Mouse (Mus musculus) spleen, adult 18-20 months (tissue): ENCODE results near the gene Ces1f.
"Not testable (repeated sequence)": the region's sequence is repeated elsewhere in the genome, so short reads cannot be mapped to it uniquely, and the experiment has no call there.

Experiments used
- DNase-seq, 2 experiments: peaks; one replicate each; pipeline ENCODE4 v3.0.0; 2022; ENCODE audit warnings: mixed read lengths in 2 of 2

Ces1f gene

DNA sequence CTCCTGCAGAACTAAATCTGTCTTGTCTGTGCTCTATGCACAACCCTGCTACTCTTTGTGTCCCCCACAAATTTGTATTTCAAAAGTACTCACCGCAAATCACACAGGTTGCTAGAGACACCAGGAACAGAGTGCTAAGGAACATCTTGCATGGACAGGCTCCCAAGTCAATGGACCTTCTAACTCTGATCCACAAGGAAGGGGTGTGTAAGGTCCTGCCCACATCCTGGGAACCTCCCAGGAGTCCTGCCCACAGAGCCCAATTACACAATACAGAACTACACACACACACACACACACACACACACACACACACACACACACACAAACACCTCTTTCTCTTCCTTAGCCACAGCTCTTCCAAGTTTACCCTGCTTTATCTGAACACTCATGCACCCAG is at the start of gene Ces1f:
Ces1f (minus strand) TSS at position 192 of the 400 bp plus-strand sequence.
- no peak for DNase-seq

DNA sequence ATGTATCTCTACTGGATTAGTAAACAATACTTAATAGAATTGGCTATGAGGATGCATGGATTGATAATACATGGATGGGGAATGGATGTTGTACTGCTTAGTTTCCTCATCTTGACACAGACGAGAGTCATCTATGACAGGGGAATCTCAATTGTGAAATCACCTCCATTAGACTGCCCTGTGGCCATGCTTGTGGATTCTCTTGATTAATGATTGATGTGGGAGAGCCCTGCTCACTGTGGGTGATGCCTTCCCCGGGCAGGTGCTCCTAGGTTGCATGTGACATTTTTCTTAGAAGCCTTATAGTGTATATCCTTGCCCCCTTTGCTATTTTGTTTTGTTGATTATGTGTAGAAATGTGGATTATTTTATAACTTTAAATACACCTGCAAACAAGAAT is 45.6 kb upstream of the Ces1f start:
- DNase-seq, result no peak

DNA sequence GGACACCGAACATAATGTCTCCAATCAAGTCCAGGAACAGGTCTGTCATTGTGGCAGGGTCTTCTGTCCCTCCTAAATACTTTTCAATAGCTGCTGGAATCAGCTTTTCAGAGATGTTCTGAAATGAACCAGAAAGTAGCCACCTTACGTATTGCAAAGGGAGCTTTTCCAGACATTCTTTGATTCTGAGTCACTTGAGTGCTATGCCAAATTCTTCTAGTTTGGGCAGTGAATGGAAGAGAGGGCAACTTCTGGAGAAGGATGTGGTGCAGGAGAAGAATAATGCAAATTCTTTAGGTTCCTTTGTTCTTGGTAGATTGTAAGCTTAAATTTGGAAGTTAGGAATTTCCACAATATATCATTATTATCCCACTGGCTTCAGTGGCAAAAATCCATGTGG is 37.5 kb upstream of the Ces1f start:
- no peak for DNase-seq

DNA sequence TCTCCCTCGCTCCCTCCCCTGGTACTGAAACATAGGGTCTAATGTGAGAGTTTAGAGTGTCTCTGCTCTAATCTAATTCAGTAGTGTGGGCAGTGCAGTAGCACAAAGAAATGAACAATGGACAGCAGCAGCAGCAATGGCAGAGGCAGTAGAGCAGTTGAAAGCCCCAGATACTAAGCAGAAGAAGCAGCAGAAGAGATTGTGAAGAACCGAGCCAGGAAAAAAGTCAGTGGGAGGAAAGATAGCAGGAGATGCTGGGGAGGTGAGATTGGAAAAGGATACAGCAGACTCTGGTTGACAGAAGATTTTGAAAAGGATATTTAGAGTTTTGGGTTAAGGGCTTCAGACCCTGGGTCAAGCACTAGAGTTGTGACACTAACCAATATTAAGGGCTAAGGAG is 36.0 kb upstream of the Ces1f start:
- no peak for DNase-seq

DNA sequence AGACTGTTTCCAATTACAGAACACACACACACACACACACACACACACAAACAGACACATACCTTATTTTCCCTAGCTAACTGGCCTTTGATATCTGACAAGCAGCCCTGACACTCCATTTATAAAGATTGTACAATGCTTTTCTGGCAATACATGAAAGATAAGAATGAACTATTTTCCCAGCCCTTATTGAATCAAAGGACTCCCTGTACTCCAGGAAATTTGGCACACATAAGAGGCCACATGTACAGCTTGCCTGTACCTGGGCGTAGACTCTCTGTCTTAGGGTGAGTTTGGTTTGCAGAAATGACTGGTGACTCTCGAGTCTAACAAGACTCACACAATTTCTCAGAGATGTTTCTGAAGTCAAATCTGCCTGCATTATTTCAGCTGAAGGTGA is 4.3 kb upstream of the Ces1f start:
- DNase-seq, result no peak

DNA sequence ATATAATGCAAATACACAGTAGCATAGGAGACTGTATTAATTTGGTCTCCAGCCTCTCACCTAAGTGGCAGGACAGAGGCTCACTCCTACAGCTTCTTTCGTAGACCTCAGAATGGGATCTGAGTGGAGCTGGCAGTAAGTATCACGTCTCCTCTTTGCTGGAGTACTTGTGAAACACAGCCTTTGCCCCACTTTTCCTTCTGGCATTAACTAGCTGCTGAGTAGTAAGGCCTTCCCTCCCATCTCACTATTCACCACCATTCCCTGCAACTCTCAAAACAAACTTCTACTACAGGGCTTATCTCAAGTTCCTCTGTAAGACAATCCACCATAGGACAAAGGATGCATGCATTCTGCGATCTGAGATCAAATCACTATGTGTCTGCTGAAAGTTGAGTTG is 2.8 kb upstream of the Ces1f start:
- DNase-seq, result no peak

DNA sequence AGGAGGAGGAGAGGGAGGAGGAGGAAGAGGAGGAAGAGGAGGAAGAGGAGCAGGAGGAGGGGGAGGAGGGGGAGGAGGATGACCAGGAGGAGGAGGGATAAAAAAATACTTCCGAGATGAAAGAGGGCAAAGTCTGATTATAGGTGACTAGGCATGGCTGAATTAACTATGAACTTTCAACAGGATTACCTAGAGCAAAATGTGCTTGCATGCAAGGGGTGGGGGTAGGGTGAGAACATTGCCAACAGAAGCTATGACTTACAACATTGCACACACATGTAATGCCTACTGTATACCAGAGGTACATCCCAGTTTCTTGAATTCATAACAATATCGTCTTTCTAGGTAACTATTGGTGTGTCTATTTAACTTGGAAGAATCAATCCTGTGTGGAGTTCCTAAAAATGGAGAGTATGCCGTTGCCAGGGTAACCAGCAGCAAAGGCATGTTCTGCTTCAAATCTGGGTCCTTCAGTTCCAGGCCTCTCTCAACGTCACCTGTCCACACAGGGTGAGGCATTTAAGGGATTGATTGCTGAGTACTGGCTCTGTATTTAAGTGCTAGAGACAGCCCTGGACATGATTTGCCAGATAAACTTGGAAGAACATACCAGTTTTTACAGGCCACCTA is 1.3 kb downstream of the Ces1f start:
- no peak for DNase-seq

DNA sequence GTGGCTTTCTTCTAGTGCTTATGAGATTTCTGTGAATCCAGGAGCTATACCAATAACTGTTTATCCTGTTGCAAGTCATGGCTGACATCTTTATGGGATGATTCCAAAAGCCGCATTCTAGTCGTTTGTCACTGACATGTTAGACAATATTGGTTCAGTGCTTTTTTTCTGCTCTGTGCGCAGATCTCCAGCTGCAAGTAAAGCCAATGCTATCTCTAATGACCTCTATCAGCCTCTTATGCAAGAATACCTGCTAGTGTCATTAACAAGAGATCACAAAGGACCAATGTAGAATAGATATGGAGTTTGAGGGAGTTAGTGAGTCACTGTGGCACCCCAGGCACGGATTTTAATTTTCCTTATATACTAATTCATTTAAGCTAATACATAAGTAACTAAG is 4.9 kb downstream of the Ces1f start:
- no peak for DNase-seq

DNA sequence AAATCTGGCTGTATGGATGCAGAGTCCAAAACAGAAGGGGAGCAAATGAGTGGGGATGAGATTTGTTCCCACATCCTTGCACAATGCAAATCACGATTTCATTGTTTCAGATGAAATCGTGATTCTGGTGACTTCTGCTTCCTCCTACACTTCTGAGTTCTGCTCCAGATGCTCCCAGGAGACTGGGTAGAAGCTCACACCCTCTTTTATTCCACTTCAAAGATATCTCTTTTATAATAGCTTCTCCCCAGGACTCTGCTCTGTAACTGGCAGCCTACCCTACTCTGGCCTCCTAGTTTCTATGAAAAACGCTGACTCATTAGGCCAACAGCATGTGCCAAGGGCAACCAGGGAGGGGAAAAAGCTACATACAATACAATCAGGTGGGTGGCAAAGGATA is 6.2 kb downstream of the Ces1f start:
- no peak for DNase-seq

DNA sequence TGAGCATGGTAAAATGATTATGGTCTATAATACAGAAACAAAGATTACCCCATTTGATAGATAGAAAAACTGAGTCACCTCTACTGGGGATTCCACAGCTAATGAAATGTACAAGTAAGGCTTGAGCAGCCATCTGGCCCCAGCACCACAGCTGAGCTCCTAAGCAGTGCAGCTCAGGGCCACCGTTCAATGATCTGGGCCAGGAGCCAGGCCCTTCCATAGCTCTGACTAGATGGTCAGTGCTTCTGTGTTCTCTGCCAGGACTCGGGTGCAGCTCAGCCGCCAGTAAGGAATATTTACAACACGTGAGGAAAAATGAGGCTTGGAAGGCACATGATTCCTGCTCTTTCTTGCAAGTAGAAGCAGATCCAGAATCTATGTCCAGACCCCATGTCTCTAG is 6.9 kb downstream of the Ces1f start:
- no peak for DNase-seq

DNA sequence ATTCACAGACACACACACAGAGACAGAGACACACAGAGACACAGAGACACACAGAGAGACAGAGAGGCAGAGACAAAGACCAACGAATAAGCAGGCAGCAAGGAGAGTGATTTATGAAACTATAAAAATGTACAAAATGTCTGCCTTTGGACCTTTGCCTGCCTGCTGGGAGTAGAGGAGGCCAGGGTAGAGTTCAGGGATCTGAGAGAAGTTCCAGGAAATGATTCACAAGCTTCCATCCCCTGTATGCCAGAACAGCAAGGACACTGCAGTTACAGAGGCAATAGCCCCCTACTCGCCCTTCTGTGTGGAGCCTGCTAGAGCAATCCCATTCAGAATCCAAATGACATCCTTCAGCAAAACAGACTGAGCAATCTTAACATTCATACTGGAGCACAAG is 18.1 kb downstream of the Ces1f start:
- no peak for DNase-seq

DNA sequence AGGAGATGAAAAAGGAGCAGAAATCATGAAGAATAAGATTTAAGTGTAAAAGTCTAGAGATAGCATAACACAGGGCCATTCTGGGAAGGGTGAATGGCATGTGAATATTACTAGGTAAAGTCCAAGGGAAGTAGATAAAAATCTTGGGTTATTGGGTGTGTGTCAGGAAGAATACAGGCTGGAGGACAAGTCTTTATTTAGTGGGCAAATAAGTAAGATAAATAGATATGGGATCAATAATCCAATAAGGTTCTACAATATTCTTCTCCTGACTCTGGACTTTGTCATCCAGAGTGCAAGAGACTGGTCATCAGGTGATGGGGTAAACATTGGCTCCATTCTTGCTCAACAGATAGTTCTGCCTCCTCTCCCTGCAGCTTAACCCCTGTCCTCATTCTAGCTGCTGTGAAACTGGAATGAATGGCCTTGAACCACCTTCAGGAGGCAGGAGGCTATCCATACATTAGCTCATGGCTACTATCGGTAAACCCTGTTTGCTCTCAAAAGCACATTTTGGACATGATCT is 27.1 kb downstream of the Ces1f start:
- DNase-seq, result no peak

DNA sequence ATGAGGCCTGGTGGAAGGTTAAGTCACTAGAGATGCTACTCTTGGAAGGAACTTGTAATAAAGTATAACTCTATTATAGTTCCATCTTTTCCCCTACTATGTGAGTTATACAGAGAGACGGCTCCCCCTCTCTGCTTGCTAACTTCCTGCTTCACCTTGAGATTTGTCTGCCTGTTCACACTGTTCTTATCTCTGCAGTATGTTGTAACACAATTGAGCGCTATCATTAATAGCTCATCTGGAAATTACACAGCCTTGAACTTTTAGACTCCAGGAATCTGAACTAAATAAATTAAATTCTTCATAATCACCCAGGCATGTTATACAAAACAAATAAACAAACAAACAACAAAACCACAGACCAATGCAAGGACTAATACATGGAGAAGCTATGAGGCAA is 33.5 kb downstream of the Ces1f start:
- no peak for DNase-seq

DNA sequence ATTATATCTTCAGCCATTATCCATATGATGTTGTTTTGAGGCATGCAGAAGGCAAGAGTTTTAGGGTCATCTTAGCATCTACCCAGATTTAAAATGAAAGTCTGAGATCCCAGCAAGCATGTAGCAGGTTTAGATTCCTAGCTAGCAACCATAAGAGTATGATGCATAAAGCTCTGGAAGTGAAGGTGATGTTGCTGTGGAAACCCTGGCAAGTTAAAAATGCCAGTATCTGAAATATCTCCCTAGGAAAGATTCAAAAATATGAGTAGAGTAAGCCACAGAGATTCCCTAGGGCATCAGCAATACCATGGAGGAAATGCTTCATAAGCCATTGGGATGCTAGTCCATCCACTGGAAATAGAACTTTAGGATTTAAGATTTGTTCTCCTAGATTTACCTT is 39.7 kb downstream of the Ces1f start:
- no peak for DNase-seq

DNA sequence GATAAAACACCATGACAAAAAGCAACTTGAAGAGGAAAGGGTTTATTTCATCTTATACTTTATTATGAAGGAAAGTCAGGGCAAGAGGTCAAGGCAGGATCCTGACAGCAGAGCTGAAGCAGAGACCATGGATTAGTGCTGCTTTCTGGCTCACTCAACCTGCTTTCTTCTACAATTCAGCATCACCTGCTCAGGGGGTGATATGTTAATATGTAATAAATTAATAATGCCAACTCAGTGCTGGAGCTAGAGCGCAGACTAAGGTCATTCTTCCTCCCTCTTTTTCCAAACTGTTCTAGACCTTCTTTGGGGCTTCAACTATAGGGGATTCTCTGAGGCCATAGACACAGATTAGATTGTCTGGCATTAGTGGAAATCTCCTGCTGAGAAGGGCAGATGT is 43.9 kb downstream of the Ces1f start:
- DNase-seq, result no peak

DNA sequence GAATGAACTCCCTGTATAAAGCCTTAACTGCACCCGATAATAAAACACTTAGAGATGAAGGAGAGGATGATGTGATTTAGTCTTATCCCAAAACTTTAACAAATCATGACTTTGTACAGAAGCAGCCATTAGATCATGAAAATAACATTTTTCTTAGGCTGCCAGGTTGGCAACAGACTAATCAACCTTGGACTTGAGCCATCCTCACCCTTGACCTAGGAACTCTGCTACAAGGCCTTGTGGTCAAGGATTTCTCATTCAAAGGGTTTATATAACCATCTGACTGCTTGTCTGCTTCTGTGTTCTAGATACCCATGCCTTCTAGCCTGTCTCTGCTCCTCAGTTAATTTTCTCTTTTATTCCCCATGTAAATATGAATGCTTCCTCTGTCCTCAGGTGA is 44.8 kb downstream of the Ces1f start:
- no peak for DNase-seq

DNA sequence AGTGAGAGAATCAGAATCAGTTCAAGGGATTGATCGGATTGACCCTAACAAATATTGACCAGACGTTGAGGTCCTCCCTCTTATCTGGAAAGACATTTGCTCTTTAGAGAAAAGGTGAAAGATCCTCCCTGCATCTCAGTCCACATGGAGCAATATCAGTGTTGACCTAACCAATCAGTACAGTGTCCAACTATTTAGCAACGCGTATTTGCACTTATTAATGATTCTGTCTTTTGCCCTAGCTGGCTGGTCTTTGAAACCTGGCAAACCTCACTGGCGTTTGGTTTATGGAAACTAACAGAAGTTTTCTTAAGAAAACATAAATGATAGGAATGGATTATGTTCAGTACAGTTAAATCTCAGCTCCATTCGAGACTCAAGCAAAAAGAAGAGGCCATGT is 45.5 kb downstream of the Ces1f start:
- no peak for DNase-seq

DNA sequence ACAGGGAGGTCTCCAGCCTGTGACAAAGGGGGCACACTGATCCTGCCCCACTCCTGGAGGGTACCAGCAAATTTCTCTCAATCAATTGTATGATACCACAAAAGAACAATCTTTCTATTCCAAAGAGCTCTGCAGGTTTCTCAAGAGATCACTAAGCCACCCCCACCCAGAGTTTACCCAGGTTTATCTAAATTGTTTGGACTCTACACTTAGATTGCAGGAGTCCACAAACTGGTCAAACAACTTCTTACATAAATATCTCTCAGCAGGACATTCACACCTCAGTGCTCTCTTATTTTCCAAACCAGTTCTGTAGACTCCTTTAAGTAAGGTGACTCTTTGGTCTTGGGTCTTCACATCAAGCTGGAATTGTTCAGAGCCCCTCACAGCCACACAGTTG is 50.1 kb downstream of the Ces1f start, which contains the start of gene Ces1e:
Ces1e (minus strand) TSS at position 174 of the 400 bp plus-strand sequence.
- DNase-seq, result no peak

DNA sequence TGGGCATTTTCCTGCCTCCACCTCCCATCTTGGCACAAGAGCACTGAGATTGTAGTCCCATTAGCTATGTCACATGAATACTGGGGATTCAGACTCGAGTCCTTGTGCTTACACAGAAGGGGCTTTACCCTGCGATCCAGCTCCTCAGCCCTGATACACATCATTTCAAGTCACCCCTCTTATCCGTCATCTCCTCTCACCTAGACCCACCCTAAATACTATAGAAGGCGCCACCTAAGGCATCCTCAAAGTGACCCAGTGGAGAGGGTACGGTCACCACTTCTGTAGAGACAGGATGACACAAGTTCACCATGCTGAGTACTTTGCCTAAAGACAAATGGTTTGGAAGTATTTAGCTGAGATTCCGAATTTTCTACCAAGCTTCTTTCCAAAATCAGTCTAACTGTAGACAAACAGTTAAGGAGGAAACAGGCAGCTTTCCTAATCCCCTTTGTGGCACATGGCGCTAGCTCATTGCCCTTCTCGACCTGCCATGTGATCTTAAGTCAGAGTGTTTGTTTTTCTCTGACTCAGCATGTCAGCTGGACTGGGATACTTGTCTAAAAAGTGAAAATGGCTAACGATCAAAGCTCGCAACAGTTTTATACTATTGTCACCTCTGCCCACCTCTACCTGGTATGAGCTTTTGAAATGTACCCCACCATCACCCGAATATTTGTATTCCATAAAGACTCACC is 50.7 kb downstream of the Ces1f start:
- no peak for DNase-seq

DNA sequence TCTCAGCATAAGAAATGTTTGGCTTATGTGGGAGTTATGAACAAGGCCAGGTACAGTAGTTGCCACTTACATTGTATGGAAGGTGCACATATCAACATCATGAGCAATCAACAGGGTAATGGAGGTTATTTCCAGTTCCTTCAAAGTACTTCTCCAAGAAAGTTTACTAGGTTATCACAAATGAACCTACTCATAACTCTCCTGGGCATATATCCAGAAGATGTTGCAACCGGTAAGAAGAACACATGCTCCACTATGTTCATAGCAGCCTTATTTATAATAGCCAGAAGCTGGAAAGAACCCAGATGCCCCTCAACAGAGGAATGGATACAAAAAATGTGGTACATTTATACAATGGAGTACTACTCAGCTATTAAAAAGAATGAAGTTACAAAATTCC is 53.1 kb downstream of the Ces1f start:
- not testable (repeated sequence) for DNase-seq

DNA sequence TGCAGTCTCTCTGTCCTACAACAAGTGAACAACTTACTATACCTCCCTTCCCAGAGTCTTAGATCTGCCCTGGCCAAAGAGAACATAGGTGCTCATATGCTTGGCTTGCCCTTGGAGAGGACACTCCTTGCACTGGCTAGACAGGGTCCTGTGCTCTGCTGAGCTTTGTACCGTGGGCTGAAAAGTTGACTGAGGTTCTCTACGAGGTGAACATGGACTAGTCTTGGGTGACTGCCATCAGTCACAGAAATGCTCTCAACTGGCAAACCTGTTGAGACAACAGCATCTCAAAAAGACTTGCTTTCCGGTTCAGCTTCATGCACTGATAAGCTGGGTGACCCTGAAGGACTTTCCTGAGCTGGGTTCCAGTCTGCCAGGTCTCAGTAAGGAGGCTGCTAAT is 57.7 kb downstream of the Ces1f start:
- DNase-seq, result no peak

DNA sequence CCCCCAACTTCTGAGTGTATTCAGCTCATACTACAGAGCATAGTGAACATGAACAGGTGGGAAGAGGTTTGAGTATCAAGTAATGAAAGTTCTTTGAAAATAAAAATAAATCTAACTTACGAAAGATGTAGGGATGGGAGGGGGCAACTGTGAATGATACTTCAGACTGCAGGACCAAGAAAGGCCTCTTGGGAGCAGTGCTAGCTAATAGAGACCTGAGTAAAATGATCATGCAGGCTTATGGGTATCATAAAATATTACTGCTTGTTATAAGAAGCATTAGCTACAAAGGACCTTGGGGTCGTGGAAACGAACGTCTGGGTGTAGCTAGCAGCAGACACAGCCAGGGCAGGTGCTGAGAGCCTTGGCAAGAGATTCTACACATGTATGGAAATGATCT is 61.7 kb downstream of the Ces1f start:
- DNase-seq, result no peak

DNA sequence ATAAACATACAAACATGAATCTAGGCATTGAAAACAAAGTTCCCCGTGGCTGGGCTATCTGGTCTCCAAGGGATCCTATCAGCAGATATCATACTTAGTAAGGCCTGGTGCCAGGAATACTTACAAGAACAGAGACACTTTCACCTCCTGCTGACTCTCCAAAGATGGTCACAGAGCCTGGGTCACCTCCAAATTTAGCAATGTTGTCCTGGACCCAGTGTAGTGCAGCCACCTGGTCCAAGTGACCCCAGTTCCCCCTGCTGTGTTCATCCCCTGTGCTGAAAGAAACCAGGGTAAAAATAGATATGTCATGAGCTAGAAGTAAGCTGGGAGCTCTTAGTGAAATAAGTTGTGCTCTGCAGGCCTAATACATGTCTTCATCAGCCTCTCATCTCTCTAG is 62.2 kb downstream of the Ces1f start:
- no peak for DNase-seq

DNA sequence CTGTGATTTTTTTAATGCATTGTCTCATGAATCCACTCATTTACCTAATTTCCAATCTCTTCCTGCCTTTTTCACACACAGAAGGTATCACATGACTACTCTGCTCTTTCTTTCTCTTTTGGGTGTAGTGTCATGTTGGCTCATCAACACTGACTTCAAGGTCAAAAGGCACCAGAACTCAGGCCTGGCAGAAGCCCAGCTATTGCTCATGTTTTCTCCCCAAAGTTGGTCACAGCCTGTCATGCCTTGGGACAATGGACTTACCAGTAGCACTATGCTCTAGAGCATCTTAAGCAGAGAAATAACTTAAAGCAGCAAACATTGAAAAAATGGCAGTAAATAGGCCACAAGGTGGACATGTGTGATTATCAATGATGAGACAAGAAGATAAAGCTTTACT is 68.5 kb downstream of the Ces1f start:
- DNase-seq, result no peak
